Mouse (Mus musculus) limb, embryonic 10.5 days (tissue): ENCODE measurements around the gene Gm20662. TPM values are rescaled to one million over a fixed set of nuclear protein-coding genes. Genes with fewer than 3 reads are reported as not detected.
A peak's percentile ranks its signal among the peaks of the same experiment; 100 is the strongest.

Experiments used
- DNase-seq: peaks from one replicate; pipeline ENCODE4 v3.0.0-alpha.2; 2017; ENCODE audit warnings: low spot score
- H3K27ac ChIP-seq: fragments of 300-500 bp; sonication (generic); 2 replicates; pipeline ENCODE4 v1.5.1; 2016; ENCODE audit warnings: mild to moderate bottlenecking
- H3K27me3 ChIP-seq: fragments of 300-500 bp; sonication (generic); 2 replicates; pipeline ENCODE4 v1.6.1; 2016; ENCODE audit warnings: low read depth, mild to moderate bottlenecking; ENCODE audit not compliant: poor library complexity, severe bottlenecking
- H3K36me3 ChIP-seq: fragments of 300-500 bp; sonication (generic); 2 replicates; pipeline ENCODE4 v1.6.1; 2016; ENCODE audit warnings: mild to moderate bottlenecking, moderate library complexity
- H3K4me1 ChIP-seq: fragments of 300-500 bp; sonication (generic); 2 replicates; pipeline ENCODE4 v1.6.1; 2016
- H3K4me3 ChIP-seq: fragments of 300-500 bp; sonication (generic); 2 replicates; pipeline ENCODE4 v1.5.1; 2016; ENCODE audit warnings: mild to moderate bottlenecking, moderate library complexity
- H3K9me3 ChIP-seq: fragments of 300-500 bp; sonication (generic); replicated peaks from 2 replicates; pipeline ENCODE4 v1.6.1; 2016; ENCODE audit warnings: mild to moderate bottlenecking
- WGBS: fragments of 180-500 bp; shearing (Covaris S2); methylation state at CpG from one replicate; pipeline ENCODE4 v1.1.7; 2016; 5-methylcytosine and 5-hydroxymethylcytosine counted together
- polyA plus RNA-seq: library from polyadenylated mRNA; unstranded; fragments of >200 nt; fragmentation: Nextera tagmentation; extraction: Ambion mirVana; gene quantifications from 2 replicates; pipeline ENCODE4 v1.2.1, GENCODE M21; 2016

Gm20662 gene
- polyA plus RNA-seq, 1 experiment from 2014 or later = 0.93 TPM

- 94% methylated on average over 15 of the region's 15 CpGs for WGBS
- Histone ChIP-seq H3K9me3 (no peaks in the 10 kb centered on the region), H3K27ac (0 out of 2 replicates have a peak overlapping the region, but pooled peaks have one; percentile 16), H3K4me1 (peaks cover 22% of the 10 kb centered on the region), H3K4me3 (0 out of 2 replicates have a peak overlapping the region, but pooled peaks have one; percentile 34), H3K36me3 (peaks cover 79% of the 10 kb centered on the region), H3K27me3 (no peaks in the 10 kb centered on the region)
- DNase-seq = no peak
Measured at GRCm38 (mm10) chr9:108053665-108054225, 57.6 kb downstream of the Gm20662 start.

DNA sequence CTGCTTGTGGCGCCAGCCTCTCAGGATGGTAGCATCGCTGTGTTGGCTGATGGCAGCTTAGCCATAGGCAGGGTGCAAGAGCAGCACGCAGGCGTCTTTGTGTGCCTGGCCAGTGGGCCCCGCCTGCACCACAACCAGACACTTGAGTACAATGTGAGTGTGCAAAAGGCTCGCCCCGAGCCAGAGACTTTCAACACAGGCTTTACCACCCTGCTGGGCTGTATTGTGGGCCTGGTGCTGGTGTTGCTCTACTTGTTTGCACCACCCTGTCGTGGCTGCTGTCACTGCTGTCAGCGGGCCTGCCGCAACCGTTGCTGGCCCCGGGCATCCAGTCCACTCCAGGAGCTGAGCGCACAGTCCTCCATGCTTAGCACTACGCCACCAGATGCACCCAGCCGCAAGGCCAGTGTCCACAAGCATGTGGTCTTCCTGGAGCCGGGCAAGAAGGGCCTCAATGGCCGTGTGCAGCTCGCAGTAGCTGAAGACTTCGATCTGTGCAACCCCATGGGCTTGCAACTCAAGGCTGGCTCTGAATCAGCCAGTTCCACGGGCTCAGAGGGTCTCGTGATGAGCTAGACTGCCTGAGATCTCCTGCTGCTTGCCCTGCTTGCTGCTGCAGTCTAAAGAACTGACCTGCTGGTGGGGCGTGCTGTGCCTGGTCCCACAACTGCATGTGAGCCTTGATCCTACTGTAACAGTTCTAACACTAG is 58.3 kb downstream of the Gm20662 start:
- 91% methylated on average over 22 of the region's 22 CpGs for WGBS
- H3K36me3 ChIP-seq = peaks cover 86% of the 10 kb centered on the region
- no peak for DNase-seq
- H3K27me3 ChIP-seq = no peaks in the 10 kb centered on the region
- no peaks in the 10 kb centered on the region for H3K9me3 ChIP-seq
- H3K27ac ChIP-seq = no peak overlapping the region
- peaks cover 20% of the 10 kb centered on the region for H3K4me1 ChIP-seq
- H3K4me3 ChIP-seq = 0 out of 2 replicates have a peak overlapping the region, but pooled peaks have one; percentile 34

- Histone ChIP-seq H3K4me1 (peaks cover 14% of the 10 kb centered on the region), H3K27me3 (no peaks in the 10 kb centered on the region), H3K27ac (no peak overlapping the region), H3K36me3 (peaks cover 92% of the 10 kb centered on the region), H3K9me3 (no peaks in the 10 kb centered on the region), H3K4me3 (no peak overlapping the region)
- 75% methylated on average over 1 of the region's 1 CpGs for WGBS
- no peak for DNase-seq
Measured at GRCm38 (mm10) chr9:108055061-108055460, 58.9 kb downstream of the Gm20662 start.

- H3K9me3 ChIP-seq = no peaks in the 10 kb centered on the region
- DNase-seq = no peak
- H3K27me3 ChIP-seq = no peaks in the 10 kb centered on the region
- no peak overlapping the region for H3K4me3 ChIP-seq
- WGBS = 83% methylated on average over 6 of the region's 6 CpGs
- peaks cover 11% of the 10 kb centered on the region for H3K4me1 ChIP-seq
- no peak overlapping the region for H3K27ac ChIP-seq
- H3K36me3 ChIP-seq = peaks cover 93% of the 10 kb centered on the region
Measured at GRCm38 (mm10) chr9:108055661-108056237, 59.6 kb downstream of the Gm20662 start.

GRCm38 (mm10) chr9:108056361-108057261 is 60.5 kb downstream of the Gm20662 start:
- H3K9me3 ChIP-seq = no peaks in the 10 kb centered on the region
- peaks cover 89% of the 10 kb centered on the region for H3K36me3 ChIP-seq
- H3K27me3 ChIP-seq = no peaks in the 10 kb centered on the region
- H3K4me3 ChIP-seq = no peak overlapping the region
- DNase-seq = no peak
- peaks cover 11% of the 10 kb centered on the region for H3K4me1 ChIP-seq
- WGBS = 83% methylated on average over 28 of the region's 28 CpGs
- no peak overlapping the region for H3K27ac ChIP-seq

GRCm38 (mm10) chr9:108057262-108057562 is 61.1 kb downstream of the Gm20662 start:
- H3K9me3 ChIP-seq = no peaks in the 10 kb centered on the region
- no peak for DNase-seq
- H3K4me3 ChIP-seq = no peak overlapping the region
- H3K36me3 ChIP-seq = peaks cover 89% of the 10 kb centered on the region
- no peak overlapping the region for H3K27ac ChIP-seq
- peaks cover 11% of the 10 kb centered on the region for H3K4me1 ChIP-seq
- no peaks in the 10 kb centered on the region for H3K27me3 ChIP-seq
- WGBS = 93% methylated on average over 5 of the region's 5 CpGs

DNA sequence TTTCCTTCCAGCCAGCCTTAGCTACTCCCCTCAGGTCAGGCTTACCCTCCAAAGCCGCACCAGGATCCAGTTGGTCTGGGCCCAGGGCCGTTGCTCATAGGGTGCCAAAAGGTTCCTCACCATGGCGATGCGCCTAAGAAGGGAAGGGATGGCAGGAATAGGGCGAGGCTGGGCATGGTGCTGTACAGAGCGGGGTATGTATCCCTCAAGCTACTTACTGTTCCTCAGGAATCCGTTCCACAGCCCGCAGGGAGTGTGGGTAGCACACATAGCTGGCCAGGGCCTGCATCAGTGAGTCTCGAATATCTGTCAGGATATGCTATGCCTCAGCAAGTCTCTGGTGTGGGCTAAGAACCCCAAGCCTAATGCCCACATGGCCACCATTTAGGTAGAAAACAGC is 62.1 kb downstream of the Gm20662 start:
- H3K27ac ChIP-seq = no peak overlapping the region
- H3K4me3 ChIP-seq = no peak overlapping the region
- 96% methylated on average over 9 of the region's 9 CpGs for WGBS
- H3K9me3 ChIP-seq = no peaks in the 10 kb centered on the region
- H3K27me3 ChIP-seq = no peaks in the 10 kb centered on the region
- H3K36me3 ChIP-seq = peaks cover 94% of the 10 kb centered on the region
- no peak for DNase-seq
- peaks cover 3% of the 10 kb centered on the region for H3K4me1 ChIP-seq

DNA sequence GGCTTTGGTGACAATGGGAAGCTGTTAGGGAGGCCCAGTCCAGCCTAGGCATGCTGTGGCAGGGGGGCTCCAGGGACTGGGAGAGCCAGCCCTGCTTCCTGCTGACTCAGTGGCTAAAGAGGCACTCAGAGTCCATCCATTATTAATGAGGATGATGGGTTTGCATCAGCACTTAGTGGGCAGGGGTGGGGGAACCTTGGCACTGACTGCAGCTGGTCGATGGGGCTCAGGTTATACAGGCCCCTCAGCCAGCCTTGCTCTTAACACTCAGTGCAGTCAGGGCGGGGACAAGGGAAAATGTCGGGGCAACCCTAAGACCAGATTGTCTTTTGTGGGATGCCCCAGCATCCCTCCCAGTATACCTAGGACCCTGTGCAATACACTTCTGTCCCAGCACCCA is 66.0 kb downstream of the Gm20662 start:
- H3K4me1 ChIP-seq = no peaks in the 10 kb centered on the region
- no peak overlapping the region for H3K4me3 ChIP-seq
- DNase-seq = no peak
- H3K27ac ChIP-seq = no peak overlapping the region
- H3K36me3 ChIP-seq = peaks cover 92% of the 10 kb centered on the region
- WGBS = 96% methylated on average over 3 of the region's 3 CpGs
- no peaks in the 10 kb centered on the region for H3K27me3 ChIP-seq
- H3K9me3 ChIP-seq = no peaks in the 10 kb centered on the region

DNA sequence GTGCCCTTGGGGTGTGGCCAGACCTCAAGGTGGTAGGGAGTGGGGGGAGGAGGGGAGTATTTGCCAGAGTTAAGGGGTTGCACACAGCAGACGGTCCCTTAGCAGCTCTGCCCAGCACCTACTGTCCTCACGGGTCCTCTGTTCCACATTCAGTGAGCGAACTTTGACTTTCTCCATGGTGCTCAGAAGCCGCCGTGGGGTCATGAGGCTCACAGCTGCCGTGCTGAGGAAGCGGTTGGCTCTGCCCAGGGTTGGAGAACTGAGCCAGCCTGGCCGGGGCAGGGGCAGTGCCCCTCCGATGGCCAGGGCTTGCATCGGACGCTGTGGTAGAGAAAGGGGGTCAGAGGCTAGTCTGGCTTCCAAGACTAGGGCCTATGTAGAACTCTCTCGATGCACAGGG is 67.2 kb downstream of the Gm20662 start:
- H3K4me3 ChIP-seq = no peak overlapping the region
- peaks cover 87% of the 10 kb centered on the region for H3K36me3 ChIP-seq
- WGBS = 89% methylated on average over 12 of the region's 12 CpGs

GRCm38 (mm10) chr9:108065491-108066011 is 69.4 kb downstream of the Gm20662 start:
- Histone ChIP-seq H3K4me1 (peaks cover 2% of the 10 kb centered on the region; the same call in 1 of the 2 replicates), H3K36me3 (peaks cover 86% of the 10 kb centered on the region), H3K9me3 (no peaks in the 10 kb centered on the region), H3K4me3 (no peak overlapping the region), H3K27me3 (no peaks in the 10 kb centered on the region), H3K27ac (no peak overlapping the region)
- 56% methylated on average over 5 of the region's 5 CpGs for WGBS
- no peak for DNase-seq

More for the DNA sequence above, 67.2 kb downstream of the Gm20662 start:
- Histone ChIP-seq H3K9me3 (no peaks in the 10 kb centered on the region), H3K4me1 (peaks cover 2% of the 10 kb centered on the region; the same call in 1 of the 2 replicates), H3K27ac (no peak overlapping the region), H3K27me3 (no peaks in the 10 kb centered on the region)
- DNase-seq = no peak

GRCm38 (mm10) chr9:108067199-108067598 is 71.0 kb downstream of the Gm20662 start:
- Histone ChIP-seq H3K27me3 (no peaks in the 10 kb centered on the region), H3K36me3 (peaks cover 85% of the 10 kb centered on the region), H3K9me3 (no peaks in the 10 kb centered on the region), H3K4me1 (peaks cover 2% of the 10 kb centered on the region; the same call in 1 of the 2 replicates), H3K27ac (no peak overlapping the region), H3K4me3 (no peak overlapping the region)
- 78% methylated on average over 7 of the region's 7 CpGs for WGBS
- no peak for DNase-seq

GRCm38 (mm10) chr9:108067900-108068299 is 71.8 kb downstream of the Gm20662 start:
- H3K27ac ChIP-seq = 0 out of 2 replicates have a peak overlapping the region, but pooled peaks have one; percentile 6
- DNase-seq = peak; percentile 90

More at GRCm38 (mm10) chr9:108067900-108068299, 71.8 kb downstream of the Gm20662 start:
- Histone ChIP-seq H3K4me3 (no peak overlapping the region), H3K4me1 (peaks cover 2% of the 10 kb centered on the region; the same call in 1 of the 2 replicates), H3K27me3 (no peaks in the 10 kb centered on the region), H3K36me3 (peaks cover 80% of the 10 kb centered on the region), H3K9me3 (no peaks in the 10 kb centered on the region)
- WGBS = 20% methylated on average over 8 of the region's 8 CpGs
